Mouse (Mus musculus) adrenal gland, adult (tissue): Measurements from ENCODE around the gene Mat2b.
"Not testable (repeated sequence)": the region's sequence is repeated elsewhere in the genome, so short reads cannot be mapped to it uniquely, and the experiment has no call there.

Experiments
- DNase-seq, 2 experiments: peaks; one replicate each; pipeline ENCODE4 v3.0.0; 2022 to 2023; ENCODE audit warnings: low spot score in 1 of 2; ENCODE audit not compliant: inconsistent age in 2 of 2

The Mat2b gene

DNA sequence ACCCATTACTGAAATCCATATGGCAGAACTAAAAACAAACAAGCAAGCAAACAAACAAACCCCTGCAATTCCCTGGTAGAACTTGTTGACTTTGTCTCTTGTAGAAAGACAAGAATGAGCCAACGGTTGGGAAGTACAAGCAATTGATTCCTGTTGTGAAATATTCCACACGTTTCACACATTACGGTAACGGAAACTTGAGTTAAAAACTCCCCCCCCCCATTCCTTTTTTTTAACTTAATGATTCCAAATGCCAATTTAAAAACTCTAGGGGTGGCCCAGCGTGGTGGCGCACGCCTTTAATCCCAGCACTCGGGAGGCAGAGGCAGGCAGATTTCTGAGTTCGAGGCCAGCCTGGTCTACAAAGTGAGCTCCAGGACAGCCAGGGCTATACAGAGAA lies at the start of gene Mat2b:
Mat2b (minus strand) TSS at position 101 of the 400 bp plus-strand sequence.
- no peak for DNase-seq

DNA sequence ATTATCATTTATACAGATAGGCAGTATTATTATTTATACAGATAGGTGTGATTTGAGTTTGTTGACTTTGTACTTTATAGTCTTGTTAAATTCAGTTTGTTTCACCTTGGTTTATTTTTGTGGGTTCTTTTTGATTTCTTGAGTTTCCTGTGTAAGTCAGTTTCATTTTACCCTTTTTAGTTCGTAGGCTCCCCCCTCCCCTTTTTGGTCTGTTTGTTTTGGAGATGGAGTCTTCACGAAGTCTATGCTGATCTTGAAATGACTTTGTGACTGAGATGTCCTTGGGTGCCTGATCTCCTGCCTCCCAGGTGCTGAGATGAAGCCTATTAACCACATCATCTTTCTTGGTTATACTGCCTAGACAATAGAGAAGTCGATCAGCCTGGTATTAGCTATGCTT lies 49.3 kb upstream of the Mat2b start:
- DNase-seq: no peak

DNA sequence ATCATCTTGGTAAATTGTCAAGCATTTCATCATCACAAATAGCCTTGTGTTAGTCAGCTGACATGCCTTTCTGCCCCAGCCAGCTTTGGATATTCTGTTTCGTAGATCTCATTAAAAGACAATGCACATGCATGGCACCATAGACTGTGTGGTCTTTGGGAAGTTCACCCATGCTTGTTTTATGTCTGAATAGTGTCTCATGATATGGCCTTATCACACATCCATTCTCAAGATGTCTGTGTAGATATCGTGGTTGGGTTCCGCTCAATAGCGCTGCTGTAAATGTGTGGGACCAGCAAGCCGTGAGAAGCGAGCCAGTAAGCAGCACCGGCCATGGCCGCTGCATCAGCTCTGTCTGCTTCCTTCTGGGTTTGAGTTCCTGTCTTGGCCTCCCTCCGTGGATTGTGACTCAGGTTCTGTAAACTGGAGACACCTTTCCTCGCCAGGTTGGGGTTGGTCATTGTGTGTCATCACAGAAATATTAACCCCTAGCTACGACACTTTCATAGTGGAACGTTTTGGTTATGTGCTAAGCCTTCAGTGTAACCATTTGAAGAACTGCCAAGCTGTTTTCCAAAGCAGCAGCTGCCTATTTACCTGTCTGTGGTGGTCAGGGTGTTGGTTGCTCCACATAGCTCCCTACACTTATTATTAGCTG lies 46.7 kb upstream of the Mat2b start:
- no peak for DNase-seq

GRCm38 (mm10) chr11:40737369-40737768 lies 42.4 kb upstream of the Mat2b start:
- DNase-seq: no peak

DNA sequence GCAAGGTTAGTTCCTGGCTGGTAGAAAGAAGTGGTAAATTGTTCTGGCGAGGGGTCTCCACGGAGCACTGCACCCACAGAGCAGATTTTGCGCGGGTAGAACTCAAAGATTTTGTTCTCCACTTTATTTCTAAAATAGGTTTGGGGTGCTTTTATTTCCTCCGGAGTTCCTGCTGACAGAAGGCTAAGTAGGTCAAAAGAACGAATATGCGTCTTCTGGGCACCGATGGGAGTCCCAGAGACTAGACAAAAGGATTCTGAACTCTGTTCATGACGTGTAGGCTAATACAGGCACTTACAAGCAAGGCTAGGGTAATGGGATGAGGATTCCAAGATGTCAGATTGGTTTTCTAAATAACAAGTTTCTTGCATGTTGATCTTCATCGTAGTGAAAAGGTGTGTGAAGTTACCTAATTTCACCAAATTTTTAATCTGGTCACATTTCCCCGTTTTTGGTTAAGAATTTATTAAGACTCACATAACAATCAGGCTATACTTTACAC lies 39.3 kb upstream of the Mat2b start:
- DNase-seq: no peak

GRCm38 (mm10) chr11:40733339-40734174 lies 38.6 kb upstream of the Mat2b start, which contains the start of the genes Hmmr and Nudcd2:
Hmmr (minus strand) TSS chr11:40733422.
Nudcd2 (plus strand) TSS chr11:40733667.
- DNase-seq: peak; percentile 95 to 97

- DNase-seq: no peak
Observed at GRCm38 (mm10) chr11:40732997-40733338, 38.0 kb upstream of the Mat2b start.

DNA sequence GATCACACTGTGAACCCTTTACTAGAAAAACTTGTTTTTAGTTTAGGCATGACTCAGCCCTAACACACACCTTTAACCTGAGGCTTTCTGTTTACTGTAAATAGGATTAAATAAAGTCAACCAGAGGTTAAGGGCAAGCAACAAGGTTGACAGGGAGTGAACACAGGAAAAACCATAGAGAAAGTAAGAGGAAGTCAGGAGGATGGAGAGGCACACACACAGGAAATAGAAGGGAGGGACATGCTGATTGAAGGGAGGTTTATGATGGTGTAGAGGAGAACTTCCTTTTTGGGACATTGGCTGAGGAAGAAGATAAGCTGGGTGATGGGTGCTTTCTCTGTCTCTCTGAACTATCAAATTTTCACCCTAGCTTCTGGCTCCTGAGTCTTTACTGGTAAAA lies 23.3 kb upstream of the Mat2b start:
- DNase-seq: no peak

DNA sequence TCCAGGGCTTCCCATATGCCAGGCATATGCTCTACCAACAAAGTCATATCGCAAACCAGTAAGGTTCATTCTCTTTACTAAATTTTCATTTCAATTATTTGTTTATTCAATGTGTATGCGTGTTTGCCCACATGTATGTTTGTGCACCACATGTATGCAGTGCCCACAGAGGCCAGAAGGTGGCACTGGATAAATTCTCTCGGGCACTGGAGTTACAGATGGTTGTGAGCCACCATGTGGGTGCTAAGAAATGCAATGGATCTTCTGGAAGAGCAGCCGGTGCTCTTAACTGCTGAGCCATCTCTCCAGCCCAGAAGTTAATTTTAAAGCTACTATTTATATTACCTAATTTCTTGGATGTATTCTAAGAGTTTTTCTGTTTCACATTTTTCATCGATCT lies 20.5 kb upstream of the Mat2b start:
- DNase-seq: no peak

DNA sequence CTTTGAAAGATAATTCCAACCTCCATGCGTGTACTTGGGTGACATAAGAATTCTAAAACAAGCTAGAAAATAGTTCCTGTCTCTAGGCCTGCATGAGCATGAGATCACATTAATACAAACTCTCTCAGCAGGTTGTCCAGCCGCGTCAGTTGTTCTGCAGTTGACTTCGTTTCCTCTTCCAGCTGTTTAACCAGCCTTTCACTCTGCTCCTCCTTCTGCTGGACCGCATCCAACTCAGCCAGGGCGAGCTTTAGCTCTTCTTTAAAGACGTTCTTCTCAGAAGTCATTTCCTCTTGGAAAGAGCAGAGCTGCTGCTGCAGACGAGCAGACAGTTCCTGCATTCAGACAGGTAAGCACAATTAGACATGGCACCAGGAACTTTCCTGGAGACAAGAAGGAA lies 18.9 kb upstream of the Mat2b start:
- peak in 1 of 2 experiments; percentile 41 for DNase-seq

DNA sequence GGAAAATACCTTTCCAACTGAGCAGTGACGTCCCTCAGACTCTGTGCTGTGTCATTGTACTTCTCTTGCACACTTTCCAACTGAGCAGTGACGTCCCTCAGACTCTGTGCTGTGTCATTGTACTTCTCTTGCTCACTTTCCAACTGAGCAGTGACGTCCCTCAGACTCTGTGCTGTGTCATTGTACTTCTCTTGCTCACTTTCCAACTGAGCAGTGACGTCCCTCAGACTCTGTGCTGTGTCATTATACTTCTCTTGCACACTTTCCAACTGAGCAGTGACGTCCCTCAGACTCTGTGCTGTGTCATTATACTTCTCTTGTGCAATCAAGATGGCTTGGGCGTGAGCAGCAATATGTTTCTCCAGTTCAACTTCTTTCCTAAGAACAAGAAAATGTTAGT lies 14.9 kb upstream of the Mat2b start:
- not testable (repeated sequence) for DNase-seq

GRCm38 (mm10) chr11:40694311-40695087 lies 504 bp downstream of the Mat2b start:
- peak; percentile 72 to 93 for DNase-seq

DNA sequence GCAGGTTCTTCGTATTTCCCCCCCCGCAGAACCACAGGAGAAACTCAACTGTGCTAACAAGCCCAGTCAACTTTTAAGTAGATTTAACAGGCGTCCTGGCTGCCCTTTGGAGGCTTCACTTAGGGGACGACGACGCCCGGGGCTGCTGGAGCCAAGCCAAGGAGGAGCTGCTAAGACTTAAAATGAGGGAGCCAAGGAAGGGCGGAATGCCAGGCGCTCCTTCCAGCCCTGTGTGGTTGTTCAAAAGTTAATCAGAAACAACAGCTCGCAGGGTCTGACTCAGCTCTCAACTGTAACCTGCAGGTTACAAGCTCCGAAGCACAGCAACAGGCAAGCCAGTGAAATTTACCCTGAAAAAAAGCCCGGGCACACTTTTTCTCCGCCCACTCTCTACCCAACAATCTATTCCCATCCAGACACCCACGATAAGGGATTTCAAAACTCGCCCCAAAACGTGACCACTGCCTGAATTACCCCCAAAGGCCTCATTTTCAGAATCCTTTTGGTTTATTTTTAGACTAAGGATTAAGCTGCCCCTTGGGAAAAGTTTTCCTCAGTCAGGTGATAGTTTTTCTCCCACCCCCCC lies 1.5 kb downstream of the Mat2b start:
- peak; percentile 67 to 87 for DNase-seq

GRCm38 (mm10) chr11:40692511-40693365 lies 2.3 kb downstream of the Mat2b start:
- DNase-seq: peak; percentile 96 to 98

DNA sequence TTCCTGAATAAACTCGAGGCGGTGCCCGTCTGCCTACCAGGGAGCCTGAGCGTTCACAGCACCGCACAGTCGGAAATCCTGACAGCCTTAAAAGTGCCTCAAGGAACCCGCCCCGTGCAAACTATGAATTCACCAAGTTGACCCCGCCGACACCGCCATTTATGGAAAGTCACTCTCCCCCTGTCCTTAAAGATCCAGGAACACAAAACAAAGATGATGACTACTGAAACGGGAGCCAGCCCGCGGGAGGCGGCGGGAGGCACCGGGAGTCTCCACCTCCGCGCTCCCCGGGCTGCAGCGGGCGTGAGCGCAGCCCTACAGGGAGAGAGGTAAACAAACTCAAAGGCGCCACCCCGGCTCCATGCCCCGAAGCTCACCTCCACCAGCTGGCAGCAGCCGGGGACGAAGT lies 2.9 kb downstream of the Mat2b start:
- no peak for DNase-seq

- DNase-seq: peak in 1 of 2 experiments; percentile 43
Observed at GRCm38 (mm10) chr11:40690444-40691127, 4.4 kb downstream of the Mat2b start.

DNA sequence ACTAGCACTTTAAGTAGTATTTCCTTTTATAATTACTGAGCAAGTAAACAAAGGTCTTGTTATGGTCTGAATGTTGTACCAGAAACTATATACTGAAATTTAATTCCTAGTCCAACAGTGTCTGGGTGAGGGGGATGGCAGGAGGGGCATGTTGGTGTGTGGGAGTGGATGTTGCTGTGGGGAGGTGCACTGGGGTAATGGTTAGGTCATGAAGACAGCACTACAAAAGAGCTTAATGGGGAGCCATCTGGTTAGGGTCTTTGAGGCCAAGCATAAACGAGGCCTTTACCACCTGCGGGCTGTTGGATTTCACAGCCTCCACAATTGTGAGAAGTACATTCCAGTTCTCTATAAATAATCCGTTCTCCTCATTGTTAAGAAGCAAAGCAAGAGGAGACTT lies 11.7 kb downstream of the Mat2b start:
- DNase-seq: no peak

- peak in 1 of 2 experiments; percentile 13 for DNase-seq
Observed at GRCm38 (mm10) chr11:40682456-40682855, 12.5 kb downstream of the Mat2b start.

- peak in 1 of 2 experiments; percentile 54 for DNase-seq
Observed at GRCm38 (mm10) chr11:40677169-40677568, 17.8 kb downstream of the Mat2b start.
